Mouse (Mus musculus) adrenal gland, adult 2 months (tissue): Measurements from ENCODE around the gene Pop4. TPM values are rescaled to one million over a fixed set of nuclear protein-coding genes. Genes with fewer than 3 reads are reported as not detected.
"Not testable (repeated sequence)": the region's sequence is repeated elsewhere in the genome, so short reads cannot be mapped to it uniquely, and the experiment has no call there.

Source experiments
- DNase-seq: peaks from one replicate; pipeline ENCODE4 v3.0.0; 2021
- long read RNA-seq: library from polyadenylated mRNA; stranded (forward); transcript quantifications from one replicate; pipeline ENCODE4 v2.0.0, GENCODE M21; 2021
- polyA plus RNA-seq: library from polyadenylated mRNA; depleted of rRNA; stranded (reverse); fragments of >200 nt; gene quantifications from 2 replicates; pipeline ENCODE4 v1.2.3, GENCODE M21; 2012; rRNA removed
- total RNA-seq, 2 experiments: library from RNA; stranded (reverse); gene quantifications; 2 replicates each; pipeline ENCODE4 v1.2.3; 2021

Gene Pop4
- total RNA-seq (10 to 100 TPM; 40.7 to 49.3 TPM), polyA plus RNA-seq (10.0 and 10.7 TPM in 2 replicates)
- long read RNA-seq, transcript Pop4-201 (7 exons, 2,113 nt) = major isoform, 22 of 30 reads
- long read RNA-seq, partial matches to known transcripts = 4 of 30 reads
- long read RNA-seq, other reads (novel, unspliced or antisense) = 4 of 30 reads

DNA sequence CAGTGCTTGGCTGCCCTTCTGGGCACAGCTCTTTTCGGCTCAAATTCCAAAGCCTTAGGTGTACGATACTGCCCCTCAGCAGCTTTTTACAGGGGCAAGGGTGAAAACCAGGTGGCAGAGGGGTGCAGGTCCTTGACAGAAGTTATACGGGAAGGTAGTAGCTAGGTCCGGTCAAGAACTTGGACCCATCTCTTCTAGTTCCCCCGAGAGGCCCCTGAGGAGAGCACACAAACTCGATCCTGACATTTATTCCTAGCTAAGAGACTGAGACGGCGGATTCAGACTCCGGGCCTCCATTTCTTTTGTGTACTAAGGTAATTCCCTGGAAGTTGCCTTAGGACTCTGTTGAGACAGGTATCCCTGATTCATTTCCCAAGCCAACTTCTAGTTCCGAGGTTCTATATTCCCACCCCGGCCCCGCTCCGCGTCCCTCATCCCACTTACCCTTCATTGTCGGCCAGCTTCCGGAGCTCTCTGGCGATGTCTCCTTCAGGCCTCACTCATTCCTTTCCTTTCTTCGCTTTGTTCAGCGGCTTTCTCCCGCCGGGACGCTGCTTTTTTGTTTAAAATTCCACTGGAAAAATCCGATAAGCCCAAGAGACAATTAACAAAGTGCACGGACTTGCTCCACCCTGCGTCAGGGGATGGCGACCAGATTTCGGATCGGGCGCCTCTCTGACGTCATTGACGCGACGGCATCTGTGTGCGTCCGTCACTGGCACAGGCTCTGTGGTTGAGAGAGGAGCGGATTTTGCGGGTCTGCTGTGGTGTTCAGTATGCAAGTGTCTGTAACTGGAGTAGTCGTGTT is at the start of gene Pop4:
Gene Pop4, minus strand, starts transcription at position 721 of the 808 bp plus-strand sequence.
- DNase-seq = peak; percentile 94

GRCm38 (mm10) chr7:38320641-38321040 is 49.4 kb upstream of the Pop4 start:
- no peak for DNase-seq

- not testable (repeated sequence) for DNase-seq
Observed at GRCm38 (mm10) chr7:38282192-38282591, 11.0 kb upstream of the Pop4 start.

DNA sequence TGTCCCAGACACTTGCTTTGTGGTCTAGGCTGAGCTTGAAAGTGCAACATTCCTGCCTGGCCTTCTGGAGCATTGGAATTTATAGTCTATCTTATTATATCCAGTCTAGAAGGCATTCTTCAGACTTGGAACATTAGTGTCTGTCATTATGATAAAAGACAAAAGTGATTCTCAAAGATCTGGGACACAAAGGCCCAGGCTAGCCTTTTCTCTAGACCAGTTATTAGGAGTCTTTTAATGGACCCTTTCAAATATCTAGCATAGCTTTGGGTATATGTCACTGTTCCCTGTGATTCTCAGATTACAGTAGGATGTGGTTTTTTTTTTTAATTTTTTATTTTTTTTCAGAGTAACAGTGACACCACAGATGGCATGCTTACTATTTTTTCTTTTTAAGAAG is 1.3 kb upstream of the Pop4 start:
- DNase-seq = no peak

- DNase-seq = peak; percentile 53
Observed at GRCm38 (mm10) chr7:38271859-38272258, 636 bp upstream of the Pop4 start.

DNA sequence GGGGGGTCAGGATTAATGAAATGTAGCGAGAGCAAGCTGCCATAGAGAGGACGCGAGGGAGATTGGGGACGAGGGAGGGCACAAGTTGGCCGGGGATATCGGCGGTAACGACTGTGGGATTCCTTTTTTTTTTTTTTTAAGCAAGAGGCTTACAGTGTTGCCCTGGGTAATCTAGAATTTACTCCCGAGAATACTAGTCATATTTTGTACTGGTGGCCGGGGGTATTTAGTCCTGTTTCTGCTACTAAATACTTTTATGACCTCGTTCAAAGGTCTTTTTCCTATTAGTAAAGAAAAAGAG is 238 bp upstream of the Pop4 start:
- no peak for DNase-seq

DNA sequence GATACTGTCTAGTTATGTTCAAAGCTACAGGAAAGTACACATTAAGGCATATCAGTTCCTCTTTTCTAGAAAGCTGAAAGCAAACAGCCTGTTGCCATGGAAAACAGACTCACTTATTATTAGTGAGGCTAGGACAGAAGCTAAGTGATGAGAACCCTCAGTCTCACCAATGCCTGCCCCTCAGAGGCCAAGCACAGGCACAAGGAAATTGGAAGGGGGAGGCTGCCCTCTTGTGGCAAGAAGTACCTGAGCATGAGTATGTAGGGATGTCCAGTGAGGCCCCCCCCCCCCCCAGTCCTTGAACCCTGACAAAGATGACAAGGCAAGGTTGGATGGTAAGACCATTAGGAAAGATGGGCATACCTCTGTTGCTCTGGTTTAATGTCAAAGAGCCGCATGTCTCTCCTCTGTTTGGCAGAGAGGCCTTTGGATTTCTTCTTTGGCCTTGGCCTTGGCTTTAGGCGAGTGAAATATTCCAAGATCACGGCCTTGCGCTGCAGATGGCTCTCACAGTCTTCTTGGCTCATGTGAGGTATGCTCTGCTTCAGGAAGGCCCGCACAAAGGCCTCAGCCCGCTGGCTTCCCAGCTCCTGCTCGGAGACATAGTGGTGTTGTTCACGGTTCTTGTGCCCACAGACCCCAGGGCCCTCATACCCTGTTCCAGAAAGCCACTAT is 4.1 kb downstream of the Pop4 start:
- peak; percentile 82 for DNase-seq

DNA sequence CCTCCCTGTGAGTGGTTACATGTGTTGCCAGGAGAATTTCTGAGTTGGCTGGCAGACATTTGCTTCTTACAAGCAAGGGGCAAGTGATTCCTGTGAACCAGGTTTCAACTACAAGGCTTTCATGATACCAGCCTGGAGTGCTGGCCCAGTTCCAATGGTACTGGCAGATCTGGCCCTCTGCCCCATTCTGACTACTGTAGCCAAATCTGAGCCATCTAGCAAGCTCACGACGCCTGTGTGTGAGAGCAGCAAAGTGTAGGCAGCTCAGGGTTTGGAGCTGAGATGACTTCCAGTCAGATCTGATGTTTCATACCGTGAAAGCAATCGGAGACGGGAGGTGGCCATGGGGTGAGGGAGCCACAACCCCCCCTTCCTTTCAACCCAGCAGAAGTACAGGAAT is 8.8 kb downstream of the Pop4 start:
- DNase-seq = peak; percentile 64

DNA sequence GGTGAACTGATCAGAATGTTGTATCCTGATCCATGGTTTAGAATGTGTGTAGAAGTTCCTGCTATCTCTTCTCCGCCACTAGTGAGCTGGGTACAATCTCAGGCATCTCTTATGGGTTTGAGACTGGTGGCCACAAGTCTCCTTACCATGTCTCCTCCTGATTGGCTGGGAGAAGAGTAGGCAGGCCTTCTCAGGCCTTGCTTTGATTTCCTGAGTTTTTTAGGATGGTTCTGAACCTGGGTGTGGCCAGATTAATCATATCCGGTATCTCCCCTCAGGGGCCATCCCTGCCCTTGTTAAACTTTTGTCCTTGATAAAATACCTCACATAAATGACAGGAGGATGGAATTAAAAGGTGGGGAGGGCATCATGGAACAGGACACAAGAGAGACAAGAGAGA is 11.6 kb downstream of the Pop4 start:
- DNase-seq = no peak

DNA sequence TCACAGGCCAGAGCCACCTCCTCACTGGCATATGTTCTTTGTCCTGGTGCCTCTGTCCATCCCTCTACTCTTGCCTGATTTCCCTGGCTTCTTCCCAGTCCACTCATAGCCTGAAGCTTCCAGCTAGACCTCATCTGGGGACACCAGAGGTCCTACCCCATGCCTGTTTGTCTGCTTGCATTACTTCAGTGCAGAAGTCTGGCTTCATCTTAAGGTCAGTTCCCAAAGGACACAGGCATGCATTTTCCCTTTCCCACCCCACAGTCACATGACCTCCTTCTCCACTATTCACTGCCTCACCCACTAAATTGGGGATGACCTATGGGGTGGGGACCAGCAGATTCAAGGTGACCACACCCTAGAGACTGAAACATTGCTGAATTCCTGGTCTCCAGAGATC is 17.8 kb downstream of the Pop4 start:
- no peak for DNase-seq

DNA sequence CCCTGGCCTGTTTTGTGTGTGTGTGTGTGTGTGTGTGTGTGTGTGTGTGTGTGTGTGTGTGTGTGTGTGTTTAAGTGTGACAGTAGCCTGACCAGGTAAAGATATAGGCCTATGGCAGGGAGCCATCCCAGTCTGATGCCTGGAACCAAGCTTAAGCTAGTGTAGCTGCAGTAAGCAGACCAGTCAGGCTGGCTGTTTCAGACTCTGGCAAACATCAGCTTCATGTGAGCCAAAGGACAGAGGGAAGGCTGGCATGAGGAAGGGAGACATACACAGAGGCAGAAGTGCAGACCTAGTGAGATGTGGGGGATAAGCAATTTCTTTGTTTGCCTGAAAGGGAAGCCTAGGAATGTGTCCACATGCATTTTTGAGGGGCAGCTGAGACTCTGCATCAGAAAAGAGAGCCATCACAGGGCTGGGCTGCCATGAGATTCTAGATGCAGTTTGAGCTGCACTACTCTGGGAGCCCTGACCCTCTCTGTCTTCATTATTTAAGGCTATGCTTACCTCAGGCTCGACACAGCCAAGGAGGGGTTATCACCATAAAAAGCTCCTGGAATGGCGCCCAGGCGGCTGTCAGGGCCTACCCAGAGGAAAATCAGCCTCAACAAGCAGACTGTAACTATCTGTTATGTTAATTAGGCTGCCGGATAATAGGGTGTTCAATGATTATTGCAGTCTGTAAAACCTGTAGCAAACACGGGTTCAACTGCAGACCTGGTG is 19.6 kb downstream of the Pop4 start:
- no peak for DNase-seq

GRCm38 (mm10) chr7:38242417-38242816 is 28.8 kb downstream of the Pop4 start:
- no peak for DNase-seq

- DNase-seq = no peak
Observed at GRCm38 (mm10) chr7:38237140-38237539, 34.1 kb downstream of the Pop4 start.

DNA sequence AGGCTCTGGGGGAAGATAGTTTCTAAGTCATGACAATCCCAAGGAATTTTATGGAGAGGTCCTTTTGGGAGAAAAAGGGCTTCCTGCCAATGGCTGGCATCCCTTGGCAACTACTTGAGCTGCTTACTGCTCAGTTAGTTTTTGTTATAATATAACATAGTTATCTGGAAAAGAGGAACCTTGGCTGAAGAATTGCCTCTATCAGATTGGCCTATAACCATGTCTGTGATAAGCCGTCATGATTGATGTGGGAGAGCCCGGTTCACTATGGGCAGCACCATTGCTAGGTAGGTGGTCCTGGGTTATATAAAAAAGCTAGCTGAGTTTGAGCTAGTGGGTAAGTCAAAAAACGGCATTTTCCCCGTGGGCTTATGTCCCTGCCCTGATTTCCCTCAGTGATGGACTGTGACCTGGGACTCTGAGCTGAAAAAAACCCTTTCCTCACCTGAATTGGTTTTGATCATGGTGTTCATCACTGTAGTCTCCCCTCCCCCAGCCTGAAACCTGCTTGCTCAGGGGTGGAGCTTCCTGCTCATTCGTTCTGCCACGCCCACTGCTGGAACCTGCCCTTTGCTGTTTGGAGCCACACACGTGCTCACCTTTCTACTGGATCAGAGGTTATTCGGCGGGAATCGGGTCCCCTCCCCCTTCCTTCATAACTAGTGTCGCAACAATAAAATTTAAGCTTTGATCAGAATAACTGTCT is 34.7 kb downstream of the Pop4 start:
- DNase-seq = no peak

GRCm38 (mm10) chr7:38230285-38230684 is 40.9 kb downstream of the Pop4 start:
- peak; percentile 20 for DNase-seq

DNA sequence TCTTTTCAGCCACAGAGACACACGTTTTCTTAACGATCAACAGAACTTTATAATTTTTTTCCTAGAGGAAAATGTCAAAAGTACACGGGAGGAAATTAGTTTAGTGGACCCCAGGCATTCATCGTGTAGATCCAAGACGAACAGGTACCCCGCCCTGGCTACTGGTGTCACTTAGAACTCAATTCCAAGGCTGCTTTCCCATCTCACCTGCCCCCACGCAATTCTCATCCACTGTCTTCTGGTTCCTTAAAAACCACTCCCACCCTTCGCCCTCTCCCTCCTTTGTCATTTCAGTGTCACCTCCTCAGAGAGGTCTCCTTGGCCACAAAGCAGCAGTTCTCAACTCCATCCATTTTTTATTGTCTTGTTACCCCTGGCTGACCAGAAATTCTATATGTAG is 42.9 kb downstream of the Pop4 start:
- no peak for DNase-seq

- DNase-seq = peak; percentile 96
Observed at GRCm38 (mm10) chr7:38227900-38228298, 43.3 kb downstream of the Pop4 start, which contains the start of gene Plekhf1. Gene Plekhf1, minus strand, starts transcription at chr7:38228016.

- peak; percentile 85 for DNase-seq
Observed at GRCm38 (mm10) chr7:38227181-38227899, 43.9 kb downstream of the Pop4 start.

- DNase-seq = no peak
Observed at GRCm38 (mm10) chr7:38226226-38226625, 45.0 kb downstream of the Pop4 start.

DNA sequence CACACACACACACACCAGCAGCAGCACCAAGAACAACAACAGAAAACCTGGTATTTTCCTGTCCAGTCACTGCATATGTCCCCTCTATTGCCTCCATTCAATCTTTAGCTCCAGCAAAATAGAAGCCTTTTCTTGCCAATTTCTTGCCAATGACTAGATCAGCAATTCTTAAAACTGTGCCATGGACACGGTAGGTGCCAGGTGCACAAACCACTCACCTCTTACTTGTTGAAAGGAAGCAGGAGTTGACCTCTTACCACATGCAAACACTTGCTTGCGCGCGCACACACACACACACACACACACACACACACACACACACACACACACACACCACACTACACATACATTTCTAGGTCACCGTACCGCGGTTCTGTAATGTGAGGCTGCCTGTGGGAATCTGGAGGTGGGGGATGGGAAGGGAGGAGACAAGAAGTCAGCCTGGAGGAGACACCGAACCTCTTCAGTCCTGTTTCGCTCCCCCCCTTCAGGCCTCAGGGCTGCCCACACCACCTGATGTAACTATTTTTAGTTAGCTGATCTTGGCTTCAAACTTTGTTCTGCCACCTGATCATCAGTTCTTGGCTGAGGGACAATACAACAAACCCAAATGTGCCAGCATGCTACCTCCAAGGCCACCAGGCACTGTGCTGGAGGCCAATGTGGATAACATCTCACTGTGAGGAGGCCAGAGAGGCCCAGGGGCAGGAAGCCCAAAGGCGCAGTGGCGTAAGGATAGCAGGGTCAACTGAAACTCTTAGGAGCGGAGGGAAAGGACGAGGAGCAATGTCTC is 46.5 kb downstream of the Pop4 start:
- peak; percentile 57 for DNase-seq
